Comparison of ENCODE assay signal across 8 mouse cellular contexts in genomic region chr5:122166636-122167161, GRCm38 (mm10). TPM values are rescaled to one million over a fixed set of nuclear protein-coding genes. Genes with fewer than 3 reads are reported as not detected.
DNase-seq lines count a peak whose midpoint lies in the region; ATAC-seq and TF ChIP-seq lines count a peak whose summit lies in the region.

No protein-coding gene starts in this region.

- peaks cover 97% of the 10 kb centered on the region for H3K36me3 ChIP-seq in kidney, embryonic 15.5 days
- peaks cover 94% of the 10 kb centered on the region for H3K36me3 ChIP-seq in embryonic facial prominence, embryonic 14.5 days (ENCODE audit: control insufficient read depth, insufficient read depth, low read length)
- peaks cover 68% of the 10 kb centered on the region for H3K36me3 ChIP-seq in midbrain, embryonic 14.5 days (ENCODE audit: control insufficient read depth, insufficient read depth, low read length)
- H3K36me3 ChIP-seq in thymus, adult 2 months (ENCODE audit: control insufficient read depth, insufficient read depth, low read length) = peaks cover 72% of the 10 kb centered on the region

- DNase-seq in kidney, postnatal 10 days = no peak
- peak; percentile 73 for DNase-seq in NIH3T3 (ENCODE audit: low read depth)
- no peak for DNase-seq in embryonic facial prominence, embryonic 14.5 days (ENCODE audit: low spot score)
- peak; percentile 52 for DNase-seq in midbrain, embryonic 14.5 days
- DNase-seq in lung, postnatal 4 days = no peak
- DNase-seq in layer of hippocampus, adult 8-10 months (ENCODE audit: low spot score in 2 of 2) = no peak
- DNase-seq in thymus, adult 2 months = no peak

- no peaks in the 10 kb centered on the region for H3K27me3 ChIP-seq in kidney, embryonic 15.5 days
- H3K27me3 ChIP-seq in embryonic facial prominence, embryonic 14.5 days (replicated peaks; ENCODE audit: control insufficient read depth, insufficient read depth, low read length) = no peaks in the 10 kb centered on the region
- no peaks in the 10 kb centered on the region for H3K27me3 ChIP-seq in midbrain, embryonic 14.5 days (ENCODE audit: control insufficient read depth, insufficient read depth, low read length)
- no peaks in the 10 kb centered on the region for H3K27me3 ChIP-seq in thymus, adult 2 months (ENCODE audit: control insufficient read depth, insufficient read depth, low read length)

- TF ChIP-seq POLR2A in thymus, adult 2 months (IDR thresholded peaks at IDR 0.05; ENCODE audit: control insufficient read depth, extremely low read depth, insufficient read depth, low read length, poor library complexity) = no peak

- ATAC-seq in kidney, embryonic 15.5 days (replicated peaks; ENCODE audit: low FRiP score) = no peak
- no peak for ATAC-seq in embryonic facial prominence, embryonic 14.5 days (ENCODE audit: low read depth)
- ATAC-seq in midbrain, embryonic 14.5 days (ENCODE audit: low FRiP score, low TSS enrichment) = no peak

- 0 out of 2 replicates have a peak overlapping the region, but pooled peaks have one; percentile 5 for H3K9ac ChIP-seq in kidney, embryonic 15.5 days
- H3K9ac ChIP-seq in embryonic facial prominence, embryonic 14.5 days (ENCODE audit: low read depth, low read length) = no peak overlapping the region
- H3K9ac ChIP-seq in midbrain, embryonic 14.5 days (replicated peaks; ENCODE audit: low read length) = peak overlapping the region; percentile 40; the same call in 1 of the 2 replicates

- peak overlapping the region; percentile 7; the same call in 1 of the 2 replicates for H3K4me2 ChIP-seq in kidney, embryonic 15.5 days
- H3K4me2 ChIP-seq in embryonic facial prominence, embryonic 14.5 days (ENCODE audit: low read depth, low read length) = peak overlapping the region; percentile 0; the same call in 1 of the 2 replicates
- H3K4me2 ChIP-seq in midbrain, embryonic 14.5 days (ENCODE audit: low read length) = peak overlapping the region; percentile 24

- peak overlapping the region; percentile 29; the same call in 1 of the 2 replicates for H3K27ac ChIP-seq in kidney, embryonic 15.5 days
- H3K27ac ChIP-seq in embryonic facial prominence, embryonic 14.5 days (replicated peaks; ENCODE audit: low read depth, low read length) = no peak overlapping the region
- H3K27ac ChIP-seq in midbrain, embryonic 14.5 days (replicated peaks; ENCODE audit: low read depth, low read length) = peak overlapping the region; percentile 23
- no peak overlapping the region for H3K27ac ChIP-seq in thymus, adult 2 months (ENCODE audit: control insufficient read depth, insufficient read depth, low read length)

- no peak overlapping the region for H3K4me3 ChIP-seq in kidney, embryonic 15.5 days (replicated peaks)
- H3K4me3 ChIP-seq in embryonic facial prominence, embryonic 14.5 days (ENCODE audit: low read depth, low read length) = no peak overlapping the region
- H3K4me3 ChIP-seq in midbrain, embryonic 14.5 days (replicated peaks; ENCODE audit: low read depth, low read length) = no peak overlapping the region
- H3K4me3 ChIP-seq in thymus, adult 2 months (ENCODE audit: control insufficient read depth, insufficient read depth, low read length) = no peak overlapping the region

- H3K4me1 ChIP-seq in kidney, embryonic 15.5 days = peaks cover 57% of the 10 kb centered on the region
- peaks cover 38% of the 10 kb centered on the region for H3K4me1 ChIP-seq in embryonic facial prominence, embryonic 14.5 days (ENCODE audit: control insufficient read depth, insufficient read depth, low read length)
- H3K4me1 ChIP-seq in midbrain, embryonic 14.5 days (ENCODE audit: control insufficient read depth, insufficient read depth, low read length) = peaks cover 53% of the 10 kb centered on the region
- H3K4me1 ChIP-seq in thymus, adult 2 months (replicated peaks; ENCODE audit: control insufficient read depth, insufficient read depth, low read length) = peaks cover 33% of the 10 kb centered on the region

- no peak for TF ChIP-seq CTCF in thymus, adult 2 months (IDR thresholded peaks at IDR 0.05; ENCODE audit: borderline replicate concordance, control insufficient read depth, extremely low read depth, insufficient read depth, low read length, poor library complexity)

- H3K9me3 ChIP-seq in kidney, embryonic 15.5 days (replicated peaks) = no peaks in the 10 kb centered on the region
- H3K9me3 ChIP-seq in embryonic facial prominence, embryonic 14.5 days (ENCODE audit: control insufficient read depth, low read length) = no peaks in the 10 kb centered on the region
- H3K9me3 ChIP-seq in midbrain, embryonic 14.5 days (ENCODE audit: control insufficient read depth, low read length) = no peaks in the 10 kb centered on the region

- 41% methylated on average over 8 of the region's 8 CpGs for WGBS in kidney, embryonic 15.5 days
- WGBS in embryonic facial prominence, embryonic 14.5 days = 65% methylated on average over 8 of the region's 8 CpGs
- 37% methylated on average over 8 of the region's 8 CpGs for WGBS in midbrain, embryonic 14.5 days
- WGBS in thymus, adult 2 months = 38% methylated on average over 8 of the region's 8 CpGs

RNA-seq across cellular contexts. Expression of gene Ppp1cc, which starts 8.6 kb away (rescaled TPM):
- 257 and 264 TPM in 2 replicates for polyA plus RNA-seq in kidney, embryonic 15.5 days (2015; fragmentation: Nextera tagmentation; extraction: Ambion mirVana)
- 222 and 231 TPM in 2 replicates for polyA plus RNA-seq in embryonic facial prominence, embryonic 14.5 days (2014; fragmentation: Nextera tagmentation; extraction: Ambion mirVana)
- 232 and 238 TPM in 2 replicates for polyA plus RNA-seq in midbrain, embryonic 14.5 days (2014; fragmentation: Nextera tagmentation; extraction: Ambion mirVana)
- 100 to 1,000 TPM; 165 to 238 (median 203) TPM for total RNA-seq in layer of hippocampus, adult 8-10 months (2022)
- polyA plus RNA-seq in thymus, adult 2 months (2012; rRNA removed) = 194 and 220 TPM in 2 replicates

RNA-seq across cellular contexts. Expression of gene Ccdc63, which starts 26.1 kb away (rescaled TPM):
- 0.19 TPM in 1 of 2 replicates, not detected in the other for polyA plus RNA-seq in kidney, embryonic 15.5 days (2015; fragmentation: Nextera tagmentation; extraction: Ambion mirVana)
- polyA plus RNA-seq in embryonic facial prominence, embryonic 14.5 days (2014; fragmentation: Nextera tagmentation; extraction: Ambion mirVana) = 0.43 TPM in 1 of 2 replicates, not detected in the other
- polyA plus RNA-seq in midbrain, embryonic 14.5 days (2014; fragmentation: Nextera tagmentation; extraction: Ambion mirVana) = not detected in 2 replicates
- total RNA-seq in layer of hippocampus, adult 8-10 months (2022) = 1 to 10 TPM in 1 of 4 experiments, under 1 TPM in 3; 0.29 to 1.7 (median 0.48) TPM
- polyA plus RNA-seq in thymus, adult 2 months (2012; rRNA removed) = 0.23 and 0.42 TPM in 2 replicates

RNA-seq across cellular contexts. Expression of gene Hvcn1, which starts 39.9 kb away (rescaled TPM):
- polyA plus RNA-seq in kidney, embryonic 15.5 days (2015; fragmentation: Nextera tagmentation; extraction: Ambion mirVana) = 12.2 and 14.3 TPM in 2 replicates
- polyA plus RNA-seq in embryonic facial prominence, embryonic 14.5 days (2014; fragmentation: Nextera tagmentation; extraction: Ambion mirVana) = 7.9 and 12.3 TPM in 2 replicates
- 1.8 and 2.5 TPM in 2 replicates for polyA plus RNA-seq in midbrain, embryonic 14.5 days (2014; fragmentation: Nextera tagmentation; extraction: Ambion mirVana)
- total RNA-seq in layer of hippocampus, adult 8-10 months (2022) = 10 to 100 TPM in 2 of 4 experiments, 1 to 10 TPM in 2; 2.1 to 22.9 (median 8.2) TPM
- 43.9 and 49.9 TPM in 2 replicates for polyA plus RNA-seq in thymus, adult 2 months (2012; rRNA removed)

Comparison
In these comparisons a context has a peak if more than half of its experiments do, and no peak if none do; other contexts are left out.
1. H3K27ac ChIP-seq: peak in kidney, embryonic 15.5 days (single experiment) and midbrain, embryonic 14.5 days (single experiment); none in embryonic facial prominence, embryonic 14.5 days (single experiment) and thymus, adult 2 months (single experiment).
2. DNase-seq: peak in NIH3T3 (single experiment) and midbrain, embryonic 14.5 days (single experiment); none in kidney, postnatal 10 days (single experiment), embryonic facial prominence, embryonic 14.5 days (single experiment), lung, postnatal 4 days (0 of 2), layer of hippocampus, adult 8-10 months (0 of 2) and thymus, adult 2 months (single experiment).
3. Peak in every context shown above with its lines, with median percentiles within 50 percentile points of each other: H3K4me2 ChIP-seq.